Mouse (Mus musculus): ENCODE data around the gene Wdr37. TPM values are rescaled to one million over a fixed set of nuclear protein-coding genes. Genes with fewer than 3 reads are reported as not detected.
A peak's percentile ranks its signal among the peaks of the same experiment; 100 is the strongest.
"Not testable (repeated sequence)": the region's sequence is repeated elsewhere in the genome, so short reads cannot be mapped to it uniquely, and the experiment has no call there.

Wdr37 gene
- total RNA-seq, 2 experiments from 2014 or later, result 37.2 to 43.1 TPM

GRCm38 (mm10) chr13:8841846-8842245, 29.9 kb downstream of the Wdr37 start:
- not testable (repeated sequence) for ATAC-seq (ENCODE audit: poor library complexity, severe bottlenecking)

DNA sequence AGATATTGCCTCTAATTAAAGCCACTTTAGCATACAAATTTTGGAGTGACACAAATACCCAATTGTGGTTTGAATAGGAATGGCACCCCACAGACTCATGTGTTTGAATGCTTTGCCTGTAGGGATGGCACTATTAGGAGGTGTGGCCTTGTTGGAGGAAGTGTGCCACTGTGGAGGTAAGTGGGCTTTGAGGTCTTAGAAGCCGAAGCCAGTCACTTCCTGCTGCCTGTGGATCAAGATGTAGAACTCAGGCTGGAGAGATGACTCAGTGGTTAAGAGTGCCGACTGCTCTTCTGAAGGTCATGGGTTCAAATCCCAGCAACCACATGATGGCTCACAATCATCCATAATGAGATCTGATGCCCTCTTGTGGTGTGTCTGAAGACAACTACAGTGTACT, 30.8 kb downstream of the Wdr37 start:
- no peak for ATAC-seq (ENCODE audit: poor library complexity, severe bottlenecking)

DNA sequence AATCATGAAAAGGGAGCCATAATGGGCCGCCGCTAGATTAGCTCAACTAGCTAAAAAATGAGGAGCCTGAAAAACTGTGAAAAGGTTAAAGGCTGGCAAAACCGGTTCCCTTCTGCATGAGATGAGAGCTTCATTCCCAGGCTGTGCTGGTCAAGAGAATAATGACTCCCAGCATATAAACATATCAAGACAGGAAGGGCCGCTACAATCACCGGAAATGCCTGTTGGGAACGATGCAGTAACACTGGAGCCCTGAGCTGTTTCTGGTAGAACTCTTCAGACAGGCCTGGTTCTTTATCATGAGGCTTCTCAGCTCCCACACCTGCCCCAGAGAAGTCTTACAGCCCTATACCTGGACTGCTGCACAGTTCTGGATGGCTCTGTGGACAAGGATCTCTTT, 31.8 kb downstream of the Wdr37 start:
- no peak for ATAC-seq (ENCODE audit: poor library complexity, severe bottlenecking)

- ATAC-seq (ENCODE audit: poor library complexity, severe bottlenecking), result peak; percentile 31; the same call in 1 of the 2 replicates
Observed at GRCm38 (mm10) chr13:8839111-8839510, 32.6 kb downstream of the Wdr37 start.

DNA sequence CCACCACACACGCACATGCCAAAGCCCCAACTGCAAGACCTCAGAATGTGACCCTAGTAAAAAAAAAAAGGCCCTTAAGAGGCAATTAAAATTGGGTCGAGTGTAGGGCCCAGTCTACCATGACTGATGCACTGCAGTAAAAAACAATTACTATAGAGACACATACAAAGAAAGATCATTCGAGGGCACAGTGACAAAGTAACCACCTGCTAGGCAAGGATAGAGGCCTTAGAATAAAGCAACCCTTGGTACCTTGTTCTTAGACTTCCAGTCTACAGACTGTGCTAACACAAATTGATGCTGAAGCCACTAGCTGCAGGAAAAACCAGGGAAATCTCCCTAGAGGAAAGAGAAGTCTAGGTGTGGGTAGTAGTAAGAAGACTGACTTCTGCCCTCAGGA, 33.3 kb downstream of the Wdr37 start:
- no peak for ATAC-seq (ENCODE audit: poor library complexity, severe bottlenecking)

GRCm38 (mm10) chr13:8834573-8834972, 37.1 kb downstream of the Wdr37 start:
- no peak for ATAC-seq (ENCODE audit: poor library complexity, severe bottlenecking)

- ATAC-seq (ENCODE audit: poor library complexity, severe bottlenecking), result no peak
Observed at GRCm38 (mm10) chr13:8831546-8832251, 40.0 kb downstream of the Wdr37 start.

GRCm38 (mm10) chr13:8830696-8831095, 41.0 kb downstream of the Wdr37 start:
- no peak for ATAC-seq (ENCODE audit: poor library complexity, severe bottlenecking)

GRCm38 (mm10) chr13:8829784-8830183, 41.9 kb downstream of the Wdr37 start:
- ATAC-seq (ENCODE audit: poor library complexity, severe bottlenecking), result no peak

DNA sequence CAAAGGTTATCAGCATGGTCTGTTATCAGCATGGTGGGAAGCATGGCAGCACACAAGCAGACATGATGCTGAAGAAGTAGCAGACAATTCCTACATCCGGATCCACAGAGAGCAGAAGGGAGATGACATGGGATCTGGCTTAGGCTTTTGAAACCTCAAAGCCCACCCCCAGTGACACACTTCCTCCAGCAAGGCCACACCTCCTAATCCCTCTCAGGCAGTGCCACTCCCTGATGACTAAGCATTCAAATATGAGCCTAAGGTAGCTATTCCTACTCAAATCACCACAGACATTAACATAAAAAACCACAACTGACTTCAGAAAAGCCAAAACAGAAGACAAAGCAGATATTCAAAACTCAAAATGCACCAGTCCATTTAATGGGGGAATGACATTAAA, 42.8 kb downstream of the Wdr37 start:
- no peak for ATAC-seq (ENCODE audit: poor library complexity, severe bottlenecking)

- no peak for ATAC-seq (ENCODE audit: poor library complexity, severe bottlenecking)
Observed at GRCm38 (mm10) chr13:8823546-8823945, 48.2 kb downstream of the Wdr37 start.

DNA sequence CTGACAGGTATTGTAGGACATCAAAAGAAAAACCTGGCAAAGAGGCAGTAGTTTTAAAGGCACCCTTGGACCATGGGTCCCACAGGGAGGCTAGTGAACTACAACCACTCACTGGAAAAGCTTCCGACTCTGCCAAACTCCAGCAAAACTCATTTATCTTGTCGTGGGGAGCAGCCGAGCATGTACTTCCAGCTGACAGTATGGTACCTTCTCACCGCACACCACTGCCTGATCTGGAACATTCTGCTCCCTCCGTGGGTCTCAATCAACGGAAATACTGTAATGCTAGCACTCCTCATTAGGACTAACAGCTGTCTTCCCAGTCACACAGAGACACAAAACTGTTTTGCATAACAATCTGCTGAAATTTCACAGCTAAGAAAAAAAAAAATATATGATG, 48.6 kb downstream of the Wdr37 start:
- no peak for ATAC-seq (ENCODE audit: poor library complexity, severe bottlenecking)

DNA sequence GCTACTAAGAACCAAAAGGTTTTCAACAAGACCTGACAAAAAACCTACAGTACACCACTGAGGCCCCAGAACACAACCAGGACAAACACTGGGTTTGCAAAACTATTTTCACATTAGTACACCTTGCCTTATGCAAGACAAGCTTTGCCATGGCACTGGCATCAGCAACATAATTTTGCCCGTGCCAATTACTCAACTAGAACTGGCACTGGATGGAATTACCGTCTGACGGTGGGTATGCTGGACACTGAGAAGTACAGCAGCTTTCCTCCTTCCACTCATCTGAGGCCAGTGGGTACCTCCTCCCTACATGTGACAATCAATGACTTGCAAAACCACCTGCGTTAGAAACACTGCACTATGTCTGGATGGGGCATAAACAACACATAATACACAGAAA, 49.5 kb downstream of the Wdr37 start:
- no peak for ATAC-seq (ENCODE audit: poor library complexity, severe bottlenecking)

DNA sequence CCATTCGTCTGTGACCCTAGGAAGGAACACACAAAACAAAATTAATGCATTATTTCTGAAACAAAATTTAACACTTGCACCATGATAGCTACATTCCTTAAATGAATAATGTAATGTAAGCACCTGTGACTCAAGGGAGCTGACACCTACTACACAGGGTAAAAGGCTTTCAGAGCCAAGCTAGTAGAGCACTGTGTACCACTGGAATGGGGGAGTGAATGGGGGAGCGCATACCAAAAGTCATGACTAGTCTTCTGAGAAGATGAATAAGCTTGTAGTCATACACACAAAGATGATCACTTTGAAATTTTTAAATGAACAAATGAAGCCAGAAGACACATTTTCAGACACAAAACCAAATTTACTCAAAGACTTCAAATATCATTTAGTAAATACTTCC, 65.8 kb downstream of the Wdr37 start:
- ATAC-seq (ENCODE audit: poor library complexity, severe bottlenecking), result no peak

GRCm38 (mm10) chr13:8800576-8800975, 71.1 kb downstream of the Wdr37 start:
- no peak for ATAC-seq (ENCODE audit: poor library complexity, severe bottlenecking)

GRCm38 (mm10) chr13:8793217-8793616, 78.5 kb downstream of the Wdr37 start:
- ATAC-seq (ENCODE audit: poor library complexity, severe bottlenecking), result no peak

GRCm38 (mm10) chr13:8785185-8785584, 86.5 kb downstream of the Wdr37 start:
- ATAC-seq (ENCODE audit: poor library complexity, severe bottlenecking), result peak; percentile 67

DNA sequence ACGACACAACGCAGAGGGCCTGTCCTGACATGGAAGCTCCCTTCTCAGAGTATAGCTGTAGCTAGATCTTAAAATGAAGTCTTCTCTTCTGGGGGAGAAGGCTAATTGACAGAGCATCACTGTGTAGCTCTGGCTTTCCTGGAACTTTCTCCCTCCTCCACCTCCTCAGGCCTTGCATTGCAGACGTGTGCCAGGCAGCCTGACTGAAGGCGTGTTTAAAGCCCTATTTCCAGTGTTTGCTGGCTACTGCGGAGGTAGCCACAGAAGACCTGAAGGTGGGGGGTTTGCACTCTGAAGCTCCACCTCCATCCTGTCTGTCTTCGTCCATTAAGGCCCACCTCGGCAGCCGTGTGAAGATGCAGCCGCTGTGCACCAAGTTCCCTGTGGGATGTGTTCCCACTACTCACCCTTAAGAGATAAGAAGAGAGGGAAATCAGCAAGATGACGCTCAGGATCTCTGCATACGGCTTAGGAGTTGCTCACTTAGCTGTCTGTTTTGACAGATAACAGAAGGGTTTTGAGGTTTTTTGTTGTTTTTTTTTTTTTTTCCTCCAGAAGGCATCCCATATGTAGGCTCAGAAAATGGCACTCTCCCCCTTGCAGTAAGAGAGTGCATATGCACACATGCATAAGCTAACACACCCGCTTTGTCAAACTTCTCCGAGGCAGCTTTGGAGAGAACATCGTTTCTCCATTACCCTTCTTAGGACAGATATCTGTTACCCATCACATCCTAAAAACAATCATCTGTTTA, 87.2 kb downstream of the Wdr37 start:
- ATAC-seq (ENCODE audit: poor library complexity, severe bottlenecking), result no peak

GRCm38 (mm10) chr13:8783686-8784307, 87.9 kb downstream of the Wdr37 start:
- no peak for ATAC-seq (ENCODE audit: poor library complexity, severe bottlenecking)

DNA sequence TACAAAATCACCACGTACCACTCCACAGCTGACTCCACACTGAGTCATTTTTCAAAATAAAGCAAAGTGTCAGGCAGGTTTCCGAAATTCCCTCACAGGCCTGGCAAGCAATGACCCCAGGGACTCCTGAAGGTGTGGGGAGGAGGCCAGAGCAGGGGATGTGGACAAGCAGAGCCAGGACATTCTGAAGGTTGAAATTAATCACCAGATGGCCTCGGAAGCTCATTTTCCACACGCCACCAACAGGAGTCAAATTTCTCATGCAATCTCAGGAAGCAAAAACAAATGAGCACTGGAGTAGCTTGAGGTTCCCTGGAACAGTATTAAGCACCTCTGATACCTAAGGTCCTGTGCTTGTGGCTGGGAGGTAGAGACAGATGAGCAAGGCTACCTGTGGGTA, 89.1 kb downstream of the Wdr37 start:
- ATAC-seq (ENCODE audit: poor library complexity, severe bottlenecking), result no peak

GRCm38 (mm10) chr13:8780441-8780840, 91.3 kb downstream of the Wdr37 start:
- peak; percentile 83 for ATAC-seq (ENCODE audit: poor library complexity, severe bottlenecking)

- no peak for ATAC-seq (ENCODE audit: poor library complexity, severe bottlenecking)
Observed at GRCm38 (mm10) chr13:8770616-8771015, 101.1 kb downstream of the Wdr37 start.

Data from megakaryocyte, adult 5-6 weeks (primary cell).